Mouse (Mus musculus) adrenal gland, adult 2 months (tissue): Measurements from ENCODE around the gene Btbd19. TPM values are rescaled to one million over a fixed set of nuclear protein-coding genes. Genes with fewer than 3 reads are reported as not detected.

ENCODE experiments used
- microRNA-seq, 2 experiments: library from miRNA; unstranded; fragments of <30 nt; microRNA quantifications; one replicate each; pipeline ENCODE4 v1.2.0; 2021
- polyA plus RNA-seq: library from polyadenylated mRNA; depleted of rRNA; stranded (reverse); fragments of >200 nt; gene quantifications from 2 replicates; pipeline ENCODE4 v1.2.3, GENCODE M21; 2012; rRNA removed
- total RNA-seq, 2 experiments: library from RNA; stranded (reverse); gene quantifications; 2 replicates each; pipeline ENCODE4 v1.2.3; 2021

Gene Btbd19
- total and polyA plus RNA-seq, 3 experiments, result 6.0 to 9.7 (median 8.0) TPM

Small RNA genes within 50 kb of the gene (microRNA-seq; reads per million reads assigned to microRNA genes)
- gene Gm22398, result 0 reads per million in 2 experiments

Other genes with a start within 250 kb of the Btbd19 start
- 1 to 10 TPM; 3.6 to 4.7 TPM for gene Zswim5, start 248.3 kb downstream of the Btbd19 start, total RNA-seq
- gene Zswim5, start 248.3 kb downstream of the Btbd19 start, polyA plus RNA-seq, result 1.8 and 2.4 TPM in 2 replicates
- gene Urod, start 131.3 kb downstream of the Btbd19 start, total RNA-seq, result 100 to 1,000 TPM; 103 to 105 TPM
- 48.1 and 52.7 TPM in 2 replicates for gene Urod, start 131.3 kb downstream of the Btbd19 start, polyA plus RNA-seq
- gene Hectd3, start 130.4 kb downstream of the Btbd19 start, total RNA-seq, result 10 to 100 TPM; 28.4 to 29.5 TPM
- 96.5 and 96.9 TPM in 2 replicates for gene Hectd3, start 130.4 kb downstream of the Btbd19 start, polyA plus RNA-seq
- 10 to 100 TPM; 30.3 to 33.0 TPM for gene Eif2b3, start 106.3 kb downstream of the Btbd19 start, total RNA-seq
- gene Eif2b3, start 106.3 kb downstream of the Btbd19 start, polyA plus RNA-seq, result 2.0 and 2.1 TPM in 2 replicates
- gene Ptch2, start 29.6 kb downstream of the Btbd19 start, total RNA-seq, result 1 to 10 TPM; 2.8 to 6.5 TPM
- gene Ptch2, start 29.6 kb downstream of the Btbd19 start, polyA plus RNA-seq, result 24.4 and 25.1 TPM in 2 replicates
- not detected for gene Tctex1d4, start 1.1 kb upstream of the Btbd19 start, total RNA-seq
- gene Tctex1d4, start 1.1 kb upstream of the Btbd19 start, polyA plus RNA-seq, result 0.45 TPM in 1 of 2 replicates, not detected in the other
- 10 to 100 TPM in 1 of 2 experiments, 1 to 10 TPM in 1; 8.4 to 23.6 TPM for gene Plk3, start 8.2 kb upstream of the Btbd19 start, total RNA-seq
- gene Plk3, start 8.2 kb upstream of the Btbd19 start, polyA plus RNA-seq, result 11.3 and 11.5 TPM in 2 replicates
- gene Rps8, start 30.5 kb upstream of the Btbd19 start, total RNA-seq, result 1,000 to 10,000 TPM in 1 of 2 experiments, 100 to 1,000 TPM in 1; 552 to 1,148 TPM
- 156 and 162 TPM in 2 replicates for gene Rps8, start 30.5 kb upstream of the Btbd19 start, polyA plus RNA-seq
- gene Kif2c, start 56.9 kb upstream of the Btbd19 start, total RNA-seq, result 1 to 10 TPM in 1 of 2 experiments, under 1 TPM in 1; 0.98 to 1.1 TPM
- 0.40 and 0.45 TPM in 2 replicates for gene Kif2c, start 56.9 kb upstream of the Btbd19 start, polyA plus RNA-seq
- 10 to 100 TPM; 57.3 to 75.3 TPM for gene Tmem53, start 126.2 kb upstream of the Btbd19 start, total RNA-seq
- gene Tmem53, start 126.2 kb upstream of the Btbd19 start, polyA plus RNA-seq, result 172 and 232 TPM in 2 replicates
- 1 to 10 TPM; 2.2 to 2.8 TPM for gene Armh1, start 126.4 kb upstream of the Btbd19 start, total RNA-seq
- gene Armh1, start 126.4 kb upstream of the Btbd19 start, polyA plus RNA-seq, result 6.1 and 6.7 TPM in 2 replicates